Mouse (Mus musculus): Measurements from ENCODE around the gene Osbpl3.

DNA sequence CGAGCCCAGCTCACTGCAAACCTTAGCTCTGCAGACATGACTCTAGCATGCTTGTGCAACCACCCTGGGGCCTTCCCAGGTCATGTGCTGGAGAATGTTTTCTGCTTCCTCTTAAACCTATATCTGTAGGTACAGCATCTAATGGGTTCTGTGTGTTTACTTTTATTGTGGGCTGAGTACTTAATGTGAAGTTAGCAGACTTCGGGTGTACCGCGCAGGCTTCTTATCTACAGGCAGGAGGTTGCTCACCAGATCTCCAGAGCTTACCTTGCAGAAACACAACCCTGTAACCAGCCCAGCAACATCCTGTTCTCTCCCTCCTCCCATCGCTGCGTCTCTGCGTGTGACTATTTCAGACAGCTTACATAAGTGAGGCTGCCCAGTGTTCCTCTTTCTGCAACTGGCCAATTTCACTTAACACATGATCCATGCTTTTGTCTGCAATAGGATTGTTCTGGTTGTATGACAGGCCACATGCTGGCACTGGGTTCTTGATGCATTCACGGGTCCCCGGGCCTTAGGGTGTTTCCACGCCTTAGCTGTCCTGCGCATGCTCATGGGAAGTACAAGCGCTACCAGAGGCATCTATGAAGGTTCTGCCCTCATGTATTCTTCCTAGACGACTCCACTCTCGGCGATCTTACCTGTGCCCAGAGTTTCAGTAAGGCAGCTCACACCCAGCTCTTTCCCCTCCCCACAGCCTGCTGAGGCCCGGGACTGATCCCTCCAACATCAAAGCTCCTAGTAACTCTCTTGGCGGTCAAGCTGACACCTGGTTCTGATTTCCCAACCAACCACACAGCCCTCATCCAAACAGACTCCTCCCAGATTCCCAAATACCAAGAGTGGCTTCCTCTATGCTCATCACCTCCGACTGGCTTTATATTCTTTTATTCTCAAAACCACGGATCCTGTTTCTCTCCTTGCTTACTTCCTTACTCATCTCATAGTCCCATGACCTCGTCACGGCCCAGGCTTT lies 78.0 kb downstream of the Osbpl3 start:
- TF ChIP-seq CTCF (IDR thresholded peaks at IDR 0.05; ENCODE audit: control insufficient read depth, insufficient read depth, insufficient replicate concordance, low read depth, low read length) (no peak), POLR2A (IDR thresholded peaks at IDR 0.05; ENCODE audit: control insufficient read depth, low read depth, low read length) (no peak)
